26 mouse cellular contexts compared by ENCODE assay signal in the genomic region with DNA sequence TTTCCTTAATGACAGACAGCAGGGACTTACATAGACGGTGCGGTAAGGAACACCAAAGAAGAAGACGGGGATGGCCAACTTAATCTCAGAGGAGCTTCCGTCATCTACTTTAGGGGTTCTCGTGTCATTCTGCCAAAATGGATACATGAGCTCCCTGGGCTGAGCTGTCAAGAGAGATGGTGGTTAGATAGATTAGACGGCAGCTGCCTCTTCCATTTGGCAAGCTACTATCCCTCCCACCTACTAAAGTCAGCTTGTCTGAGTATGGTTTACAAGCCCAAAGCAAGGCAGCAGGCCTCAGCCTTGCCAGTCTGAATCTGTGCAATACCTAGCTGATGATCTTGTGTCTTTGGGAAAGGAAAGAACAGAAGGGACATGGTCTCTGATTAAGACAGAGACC. TPM values are rescaled to one million over a fixed set of nuclear protein-coding genes. Genes with fewer than 3 reads are reported as not detected.
DNase-seq lines count a peak whose midpoint lies in the region; ATAC-seq and TF ChIP-seq lines count a peak whose summit lies in the region.
"Had no signal": no experiment of that assay in that cellular context is flagged by ENCODE, and none has a peak within 500 bp of the region (broad histone marks: within the 10 kb centered on the region; RNA-seq: fewer than 3 reads in every experiment).

No protein-coding gene starts in this region.

- H3K4me2 ChIP-seq in myocyte (ENCODE audit: low read depth) = peak overlapping the region; percentile 66
- H3K4me2 ChIP-seq: embryonic facial prominence, embryonic 12.5 days; forebrain, embryonic 13.5 days; forebrain, embryonic 15.5 days had no signal

- H3K27ac ChIP-seq in layer of hippocampus, adult 2 months = peak overlapping the region; percentile 60
- H3K27ac ChIP-seq: embryonic facial prominence, embryonic 10.5 days; embryonic facial prominence, embryonic 12.5 days; forebrain, embryonic 13.5 days; forebrain, embryonic 15.5 days had no signal

- peak; percentile 44; the same call in 1 of the 2 replicates for ATAC-seq in frontal cortex, adult (ENCODE audit: low TSS enrichment)
- ATAC-seq: activated CD4-positive, CD25-positive, alpha-beta regulatory T cell, adult 4 months; forebrain, embryonic 13.5 days; forebrain, embryonic 15.5 days; forebrain, postnatal 0 days; Patski had no signal

- no peaks in the 10 kb centered on the region for H3K36me3 ChIP-seq in C2C12 (ENCODE audit: control insufficient read depth, insufficient read depth)
- no peaks in the 10 kb centered on the region for H3K36me3 ChIP-seq in myocyte (ENCODE audit: control insufficient read depth, insufficient read depth)
- H3K36me3 ChIP-seq: embryonic facial prominence, embryonic 10.5 days; embryonic facial prominence, embryonic 12.5 days; forebrain, embryonic 15.5 days had no signal

- H3ac ChIP-seq in C2C12 (ENCODE audit: control insufficient read depth, insufficient read length, low read depth) (no peak overlapping the region), myocyte (ENCODE audit: control insufficient read depth, insufficient read length) (no peak overlapping the region)

- no peaks in the 10 kb centered on the region for H3K79me2 ChIP-seq in C2C12 (ENCODE audit: control insufficient read depth, insufficient read depth)
- H3K79me2 ChIP-seq in myocyte (ENCODE audit: control insufficient read depth, insufficient read depth) = no peaks in the 10 kb centered on the region

- DNase-seq in frontal cortex, postnatal 36 days (ENCODE audit: low spot score in 2 of 2) = no peak
- peak in 1 of 2 experiments; percentile 34 for DNase-seq in layer of hippocampus, adult 2 months (ENCODE audit: low spot score in 2 of 2)
- no peak for DNase-seq in layer of hippocampus, adult 11-12 months (ENCODE audit: low spot score)
- DNase-seq in embryo, embryonic 11 days = no peak
- no peak for DNase-seq in retina, postnatal 1 day
- DNase-seq: adrenal gland, adult 8-10 months; adrenal gland, postnatal 14 days; adrenal gland, postnatal 36 days; B cell, adult 2 months; cerebellum, adult 11 months; cerebellum, adult 18-20 months; cerebellum, adult 8-10 months; cerebellum, adult 9-11 months; cerebellum, postnatal 14 days; cerebellum, postnatal 36 days; forebrain, postnatal 0 days had no signal

- H3K79me3 ChIP-seq in C2C12 (ENCODE audit: low read depth) = no peaks in the 10 kb centered on the region

- no peak for TF ChIP-seq POLR2A in myocyte (IDR thresholded peaks at IDR 0.05; ENCODE audit: insufficient read length, low read depth)

- H3K27me3 ChIP-seq in C2C12 (ENCODE audit: control insufficient read depth, insufficient read depth, insufficient read length) (no peaks in the 10 kb centered on the region), myocyte (ENCODE audit: control insufficient read depth, insufficient read depth, insufficient read length) (no peaks in the 10 kb centered on the region)
- H3K27me3 ChIP-seq: embryonic facial prominence, embryonic 12.5 days; forebrain, embryonic 13.5 days; forebrain, embryonic 15.5 days had no signal

- no peak overlapping the region for H3K4me3 ChIP-seq in layer of hippocampus, adult 2 months
- H3K4me3 ChIP-seq in C2C12 (ENCODE audit: insufficient read depth, poor library complexity, severe bottlenecking) (no peak overlapping the region), myocyte (no peak overlapping the region)
- H3K4me3 ChIP-seq: embryonic facial prominence, embryonic 10.5 days; embryonic facial prominence, embryonic 12.5 days; forebrain, embryonic 13.5 days; forebrain, embryonic 15.5 days had no signal

- TF ChIP-seq CTCF in layer of hippocampus, adult 2 months (conservative IDR thresholded peaks at IDR 0.05) = no peak
- TF ChIP-seq CTCF in C2C12 (IDR thresholded peaks at IDR 0.05; ENCODE audit: control insufficient read depth, insufficient read depth, insufficient read length) = no peak

TF ChIP-seq in C2C12, 6 proteins besides CTCF, POLR2A, EP300 and RAD21:
- TF ChIP-seq MYOD1 (IDR thresholded peaks at IDR 0.05; ENCODE audit: control insufficient read depth, insufficient read length, low read depth) = peak; percentile 60
- TF ChIP-seq MYOG (IDR thresholded peaks at IDR 0.05; ENCODE audit: control insufficient read depth, extremely low read depth, insufficient read length) = no peak
TF ChIP-seq in C2C12: peak in this region for 1.

TF ChIP-seq in myocyte, 11 proteins besides CTCF, POLR2A, EP300 and RAD21:
- no peak for TF ChIP-seq MAX (IDR thresholded peaks at IDR 0.05; ENCODE audit: low read depth)
- TF ChIP-seq MYOD1 (IDR thresholded peaks at IDR 0.05; ENCODE audit: control insufficient read depth in 1 of 3, insufficient read length in 2 of 3, low read depth in 2 of 3) = peak; percentile 20 to 88 (median 82)
- TF ChIP-seq CEBPB (IDR thresholded peaks at IDR 0.05; ENCODE audit: insufficient read depth, poor library complexity, severe bottlenecking) = no peak
- peak in 1 of 3 experiments; percentile 46 for TF ChIP-seq MYOG (IDR thresholded peaks at IDR 0.05; ENCODE audit: control insufficient read depth in 1 of 3, insufficient read depth in 1 of 3, insufficient read length in 2 of 3, low read depth in 2 of 3)
- TF ChIP-seq TCF3 (IDR thresholded peaks at IDR 0.05; ENCODE audit: insufficient read length, low read depth) = peak; percentile 23
- TF ChIP-seq POLR2AphosphoS2 (IDR thresholded peaks at IDR 0.05; ENCODE audit: insufficient read length, low read depth) = no peak

RNA-seq across cellular contexts. Expression of a gene that starts 4.8 kb away (rescaled TPM):
- total RNA-seq in layer of hippocampus, adult 2 months (2021) = under 1 TPM; 0.38 to 0.44 TPM
- polyA plus RNA-seq in C2C12 (2012; fragmentation: generic; extraction: Trizol) (0.01 TPM), myocyte (2012; fragmentation: generic; extraction: Trizol) (0.06 TPM)
- total RNA-seq: MEL had no signal
- polyA plus RNA-seq: activated CD4-positive, CD25-positive, alpha-beta regulatory T cell, adult 4 months had no signal
